Mouse (Mus musculus) MEL-GATA-1-ER (cell line): Measurements from ENCODE around the gene Parvb.
"Not testable (repeated sequence)": the region's sequence is repeated elsewhere in the genome, so short reads cannot be mapped to it uniquely, and the experiment has no call there.

Source experiments
- DNase-seq: peaks from one replicate; pipeline ENCODE4 v3.0.0-alpha.2; 2012; ENCODE audit warnings: low read depth; ENCODE audit errors: extremely low read depth

Gene Parvb

GRCm38 (mm10) chr15:84288953-84289352 lies 57.1 kb downstream of the Parvb start:
- DNase-seq = not testable (repeated sequence)

GRCm38 (mm10) chr15:84291097-84291496 lies 59.3 kb downstream of the Parvb start:
- no peak for DNase-seq

- no peak for DNase-seq
These were observed 61.7 kb downstream of the Parvb start for GRCm38 (mm10) chr15:84293590-84293989.

- no peak for DNase-seq
These were observed 62.5 kb downstream of the Parvb start for GRCm38 (mm10) chr15:84294391-84294790.

- DNase-seq = no peak
These were observed 63.4 kb downstream of the Parvb start for GRCm38 (mm10) chr15:84295225-84295624.

GRCm38 (mm10) chr15:84297454-84297853 lies 65.6 kb downstream of the Parvb start:
- no peak for DNase-seq

- no peak for DNase-seq
These were observed 67.0 kb downstream of the Parvb start for GRCm38 (mm10) chr15:84298804-84299370.

- no peak for DNase-seq
These were observed 68.0 kb downstream of the Parvb start for GRCm38 (mm10) chr15:84299662-84300333.

GRCm38 (mm10) chr15:84300591-84300990 lies 68.7 kb downstream of the Parvb start:
- DNase-seq = no peak

- no peak for DNase-seq
These were observed 69.2 kb downstream of the Parvb start for GRCm38 (mm10) chr15:84301026-84301425.

GRCm38 (mm10) chr15:84301641-84302420 lies 70.0 kb downstream of the Parvb start:
- no peak for DNase-seq

GRCm38 (mm10) chr15:84303264-84303663 lies 71.4 kb downstream of the Parvb start:
- DNase-seq = no peak

- DNase-seq = no peak
These were observed 73.5 kb downstream of the Parvb start for GRCm38 (mm10) chr15:84305333-84305732.

GRCm38 (mm10) chr15:84310271-84310670 lies 78.4 kb downstream of the Parvb start:
- DNase-seq = no peak

- no peak for DNase-seq
These were observed 79.6 kb downstream of the Parvb start for GRCm38 (mm10) chr15:84311295-84312085.

- DNase-seq = no peak
These were observed 81.2 kb downstream of the Parvb start for GRCm38 (mm10) chr15:84312878-84313565.

GRCm38 (mm10) chr15:84313566-84313878 lies 81.7 kb downstream of the Parvb start:
- no peak for DNase-seq

GRCm38 (mm10) chr15:84314420-84315080 lies 82.7 kb downstream of the Parvb start:
- DNase-seq = no peak

- no peak for DNase-seq
These were observed 83.6 kb downstream of the Parvb start for GRCm38 (mm10) chr15:84315276-84316046.

GRCm38 (mm10) chr15:84319393-84319792 lies 87.5 kb downstream of the Parvb start:
- DNase-seq = no peak
